Mouse (Mus musculus): ENCODE measurements around the gene Gm10271.

The Gm10271 gene

GRCm38 (mm10) chr10:116908901-116909642 lies 63.3 kb downstream of the Gm10271 start:
- in situ Hi-C loops (cut with MboI; ENCODE audit: unreplicated experiment in 2 of 2) = no loop called here
